Mouse (Mus musculus): ENCODE measurements around the gene Spem1.

DNA sequence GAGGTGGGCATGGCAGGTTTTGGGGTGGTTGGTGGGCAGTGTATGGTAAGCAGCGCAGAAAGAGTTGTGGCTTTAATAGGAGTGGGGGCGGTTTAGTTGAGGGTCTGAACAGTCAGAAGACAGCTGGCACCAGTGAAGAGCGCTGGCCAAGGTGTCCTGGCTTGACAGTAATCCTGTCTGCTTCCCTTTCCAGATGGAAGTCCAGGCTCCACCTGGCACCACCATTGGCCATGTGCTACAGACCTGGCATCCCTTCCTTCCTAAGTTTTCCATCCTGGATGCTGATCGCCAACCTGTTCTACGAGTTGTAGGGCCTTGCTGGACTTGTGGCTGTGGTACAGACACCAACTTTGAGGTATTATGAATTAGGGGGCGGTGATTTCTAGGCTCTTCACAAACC lies 26.0 kb upstream of the Spem1 start:
- TF ChIP-seq POLR2A (IDR thresholded peaks at IDR 0.05; ENCODE audit: low read depth, low read length) (no peak), ZNF384 (IDR thresholded peaks at IDR 0.05; ENCODE audit: low read depth, low read length) (no peak), E2F4 (IDR thresholded peaks at IDR 0.05; ENCODE audit: insufficient replicate concordance, low read depth, low read length) (no peak)
